Mouse (Mus musculus): ENCODE results near the gene Kcnd1.

DNA sequence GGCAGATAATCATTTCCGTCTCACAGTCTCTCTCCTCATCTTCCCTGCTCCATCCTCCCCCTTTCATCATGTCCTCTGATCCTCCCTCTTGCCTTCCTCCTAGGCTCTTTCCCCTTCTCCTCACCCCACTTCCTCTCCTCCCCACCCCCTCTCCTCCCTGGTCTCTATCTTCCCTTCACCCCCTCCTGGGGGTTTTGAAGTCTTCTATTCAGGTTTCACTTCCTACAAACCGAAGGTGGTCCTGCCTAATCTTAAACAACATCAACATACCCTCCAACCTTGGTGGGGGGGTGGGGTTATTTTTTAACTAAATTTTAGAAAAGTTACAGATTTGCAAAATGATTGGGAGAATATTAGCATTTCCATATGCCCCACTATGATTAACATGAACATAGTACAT lies 46.4 kb downstream of the Kcnd1 start:
- TF ChIP-seq CTCF (IDR thresholded peaks at IDR 0.05; ENCODE audit: borderline replicate concordance, extremely low read depth, insufficient read depth, insufficient read length), result no peak
- no peak for TF ChIP-seq POLR2A (IDR thresholded peaks at IDR 0.05; ENCODE audit: borderline replicate concordance, extremely low read depth, insufficient read depth, insufficient read length, poor library complexity, severe bottlenecking)

Measured in brain, embryonic 14.5 days (tissue).